Comparison of ENCODE assay signal across 24 mouse cellular contexts in the genomic region with DNA sequence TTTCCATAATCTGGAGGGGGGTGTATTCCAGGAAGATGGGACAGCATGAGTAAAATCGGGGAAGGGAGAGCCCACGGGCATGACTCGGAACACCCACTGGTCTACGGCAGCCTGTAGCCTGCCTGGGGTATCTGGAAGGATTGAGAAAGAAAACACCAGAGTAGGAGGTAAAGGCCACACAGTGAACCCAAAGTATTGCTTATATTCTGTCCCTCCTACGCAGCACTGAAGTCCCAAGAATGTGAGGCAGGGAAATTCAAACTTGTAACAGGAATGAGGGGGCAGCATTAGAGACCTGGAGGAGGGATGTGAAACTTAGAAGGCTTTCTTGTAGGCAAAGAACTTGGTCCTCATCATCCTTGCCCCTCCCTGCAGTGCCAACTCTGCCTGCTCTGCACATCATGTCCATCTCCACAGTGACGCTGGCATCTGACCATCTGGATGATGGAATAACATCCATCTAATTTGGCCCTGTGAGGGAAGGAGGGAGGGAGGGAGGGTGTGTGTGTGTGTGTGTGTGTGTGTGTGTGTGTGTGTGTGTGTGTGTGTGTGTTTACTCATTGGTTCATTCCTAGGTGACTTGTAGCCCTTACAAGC. TPM values are rescaled to one million over a fixed set of nuclear protein-coding genes. Genes with fewer than 3 reads are reported as not detected.
DNase-seq lines count a peak whose midpoint lies in the region; ATAC-seq and TF ChIP-seq lines count a peak whose summit lies in the region.
"Had no signal": no experiment of that assay in that cellular context is flagged by ENCODE, and none has a peak within 500 bp of the region (broad histone marks: within the 10 kb centered on the region; RNA-seq: fewer than 3 reads in every experiment).

No protein-coding gene starts in this region.

- no peak overlapping the region for H3K27ac ChIP-seq in kidney, embryonic 16.5 days (ENCODE audit: low read length)
- peak overlapping the region; percentile 56; the same call in 1 of the 2 replicates for H3K27ac ChIP-seq in bone marrow, adult 2 months (ENCODE audit: control insufficient read depth, insufficient read depth, low read depth, low read length, poor library complexity)
- H3K27ac ChIP-seq: embryonic facial prominence, embryonic 13.5 days; gastrocnemius, adult 2 months; hindbrain, embryonic 12.5 days; limb, embryonic 12.5 days; liver, embryonic 13.5 days; lung, embryonic 15.5 days; macrophage; midbrain, embryonic 12.5 days had no signal

- 52% methylated on average over 6 of the region's 6 CpGs for WGBS in kidney, embryonic 16.5 days
- 83% methylated on average over 6 of the region's 6 CpGs for WGBS in bone marrow, adult 2 months

- no peaks in the 10 kb centered on the region for H3K9me3 ChIP-seq in kidney, embryonic 16.5 days (ENCODE audit: low read length)
- H3K9me3 ChIP-seq: embryonic facial prominence, embryonic 13.5 days; G1E; heart, embryonic 12.5 days; hindbrain, embryonic 12.5 days; limb, embryonic 12.5 days; liver, embryonic 13.5 days; lung, embryonic 15.5 days; midbrain, embryonic 12.5 days had no signal

- TF ChIP-seq POLR2A in bone marrow, adult 2 months (IDR thresholded peaks at IDR 0.05; ENCODE audit: borderline replicate concordance, control insufficient read depth, low read depth, low read length): no peak

- H3K9ac ChIP-seq in kidney, embryonic 16.5 days (replicated peaks; ENCODE audit: low read length): no peak overlapping the region
- H3K9ac ChIP-seq: embryonic facial prominence, embryonic 13.5 days; heart, embryonic 12.5 days; hindbrain, embryonic 12.5 days; limb, embryonic 12.5 days; liver, embryonic 13.5 days; lung, embryonic 15.5 days; midbrain, embryonic 12.5 days had no signal

- no peak overlapping the region for H3K4me3 ChIP-seq in kidney, embryonic 16.5 days (ENCODE audit: low read length)
- H3K4me3 ChIP-seq in bone marrow, adult 2 months (replicated peaks; ENCODE audit: control insufficient read depth, low read depth, low read length): no peak overlapping the region
- H3K4me3 ChIP-seq: embryonic facial prominence, embryonic 13.5 days; gastrocnemius, adult 2 months; heart, embryonic 12.5 days; hindbrain, embryonic 12.5 days; limb, embryonic 12.5 days; liver, embryonic 13.5 days; lung, embryonic 15.5 days; midbrain, embryonic 12.5 days had no signal

- no peak for ATAC-seq in cerebellum, adult (ENCODE audit: insufficient number of reproducible peaks, low FRiP score, low TSS enrichment)
- ATAC-seq in kidney, embryonic 16.5 days (ENCODE audit: low FRiP score, low TSS enrichment): peak; percentile 66
- ATAC-seq: forebrain, embryonic 16.5 days had no signal

- H3K36me3 ChIP-seq in kidney, embryonic 16.5 days (ENCODE audit: insufficient read depth, low read length): no peaks in the 10 kb centered on the region
- H3K36me3 ChIP-seq: embryonic facial prominence, embryonic 13.5 days; G1E; heart, embryonic 12.5 days; hindbrain, embryonic 12.5 days; limb, embryonic 12.5 days; liver, embryonic 13.5 days; lung, embryonic 15.5 days; midbrain, embryonic 12.5 days had no signal

- no peak for TF ChIP-seq CTCF in bone marrow, adult 2 months (IDR thresholded peaks at IDR 0.05; ENCODE audit: control insufficient read depth, insufficient read depth, low read length)

- no peak overlapping the region for H3K4me2 ChIP-seq in kidney, embryonic 16.5 days (replicated peaks; ENCODE audit: low read depth, low read length)
- H3K4me2 ChIP-seq: embryonic facial prominence, embryonic 13.5 days; heart, embryonic 12.5 days; hindbrain, embryonic 12.5 days; limb, embryonic 12.5 days; liver, embryonic 13.5 days; lung, embryonic 15.5 days; midbrain, embryonic 12.5 days had no signal

- no peaks in the 10 kb centered on the region for H3K27me3 ChIP-seq in kidney, embryonic 16.5 days (ENCODE audit: insufficient read depth, low read length)
- H3K27me3 ChIP-seq: embryonic facial prominence, embryonic 13.5 days; heart, embryonic 12.5 days; hindbrain, embryonic 12.5 days; limb, embryonic 12.5 days; liver, embryonic 13.5 days; lung, embryonic 15.5 days; midbrain, embryonic 12.5 days had no signal

- peaks cover 42% of the 10 kb centered on the region for H3K4me1 ChIP-seq in kidney, embryonic 16.5 days (ENCODE audit: insufficient read depth, low read length)
- peaks cover 7% of the 10 kb centered on the region for H3K4me1 ChIP-seq in bone marrow, adult 2 months (ENCODE audit: control insufficient read depth, insufficient read depth, low read length)
- H3K4me1 ChIP-seq: heart, embryonic 12.5 days; limb, embryonic 12.5 days; lung, embryonic 15.5 days had no signal

- peak; percentile 44 for DNase-seq in cerebellum, adult 11 months
- no peak for DNase-seq in kidney, adult 18-20 months
- DNase-seq in cerebellum, postnatal 36 days: peak; percentile 35 to 43
- no peak for DNase-seq in gastrocnemius, adult 18-20 months (ENCODE audit: low spot score)
- DNase-seq in lung, postnatal 25 days (ENCODE audit: low spot score): no peak
- DNase-seq: adrenal gland, postnatal 14 days; heart, postnatal 14 days; kidney, postnatal 25 days; liver, embryonic 13.5 days; right cerebral cortex, postnatal 25 days; thymus, postnatal 36 days had no signal

RNA-seq across cellular contexts. Expression of a gene that starts 37.2 kb away (rescaled TPM):
- 7.0 and 7.4 TPM in 2 replicates for polyA plus RNA-seq in kidney, embryonic 16.5 days (2015; fragmentation: Nextera tagmentation; extraction: Ambion mirVana)
- polyA plus RNA-seq in bone marrow, adult 2 months (2011; ENCODE audit: insufficient read depth, insufficient read length, low replicate concordance, missing spikeins): 16.0 and 25.1 TPM in 2 replicates
- 1 to 10 TPM; 2.8 to 3.2 TPM for total RNA-seq in gastrocnemius, adult 18-20 months (2021)

Comparison
In these comparisons a context has a peak if more than half of its experiments do, and no peak if none do; other contexts are left out.
1. DNase-seq: peak in cerebellum, adult 11 months (single experiment) and cerebellum, postnatal 36 days (2 of 2); none in kidney, adult 18-20 months (single experiment), gastrocnemius, adult 18-20 months (single experiment) and lung, postnatal 25 days (single experiment).